In genomic region chr11:29239353-29239752, GRCm38 (mm10) we compare ENCODE assay signal across 20 mouse cellular contexts.
"Had no signal": no experiment of that assay in that cellular context is flagged by ENCODE, and none has a peak within 500 bp of the region (broad histone marks: within the 10 kb centered on the region; RNA-seq: fewer than 3 reads in every experiment).

No protein-coding gene starts in this region.

- DNase-seq: liver, postnatal 0 days; lung, adult 2 months; lung, postnatal 14 days; lung, postnatal 36 days; retina, postnatal 1 day; right cerebral cortex, adult 18-20 months; right cerebral cortex, postnatal 25 days; right cerebral cortex, postnatal 4 days; spleen, adult 18-20 months; thymus, adult 18-20 months; thymus, postnatal 14 days; thymus, postnatal 36 days had no signal

- H3K4me1 ChIP-seq: liver, embryonic 15.5 days; lung, embryonic 15.5 days; neural tube, embryonic 12.5 days had no signal

- H3K9ac ChIP-seq: liver, embryonic 15.5 days; liver, postnatal 0 days; lung, embryonic 15.5 days; midbrain, embryonic 12.5 days; midbrain, embryonic 15.5 days; neural tube, embryonic 12.5 days had no signal

- H3K4me2 ChIP-seq: liver, embryonic 15.5 days; lung, embryonic 15.5 days; midbrain, embryonic 12.5 days; midbrain, embryonic 15.5 days; neural tube, embryonic 12.5 days had no signal

- H3K9me3 ChIP-seq: liver, embryonic 15.5 days; lung, embryonic 15.5 days; megakaryocyte, embryonic 14.5 days; midbrain, embryonic 12.5 days; midbrain, embryonic 15.5 days; neural tube, embryonic 12.5 days had no signal

- H3K4me3 ChIP-seq: liver, embryonic 15.5 days; lung, embryonic 15.5 days; megakaryocyte, embryonic 14.5 days; midbrain, embryonic 12.5 days; midbrain, embryonic 15.5 days; neural tube, embryonic 12.5 days had no signal

- H3K27ac ChIP-seq: liver, embryonic 15.5 days; lung, embryonic 15.5 days; macrophage; midbrain, embryonic 12.5 days; midbrain, embryonic 15.5 days; neural tube, embryonic 12.5 days had no signal

- ATAC-seq: liver, postnatal 0 days; lung, postnatal 0 days; midbrain, embryonic 15.5 days had no signal

- H3K27me3 ChIP-seq: liver, embryonic 15.5 days; lung, embryonic 15.5 days; megakaryocyte, embryonic 14.5 days; midbrain, embryonic 12.5 days; midbrain, embryonic 15.5 days; neural tube, embryonic 12.5 days had no signal
